Mouse (Mus musculus) ES-E14 (cell line): Measurements from ENCODE around the gene Nod1.
"Not testable (repeated sequence)": the region's sequence is repeated elsewhere in the genome, so short reads cannot be mapped to it uniquely, and the experiment has no call there.

ENCODE experiments used
- CHD2 ChIP-seq: IDR thresholded peaks from 2 replicates; pipeline ENCODE4 v1.6.1; 2014; ENCODE audit warnings: mild to moderate bottlenecking, low read depth, low read length, inconsistent platforms
- HCFC1 ChIP-seq: IDR thresholded peaks from 2 replicates; pipeline ENCODE4 v1.6.1; 2012; ENCODE audit warnings: low read length, inconsistent platforms, borderline replicate concordance; ENCODE audit not compliant: insufficient read depth
- MAFK ChIP-seq: IDR thresholded peaks from 2 replicates; pipeline ENCODE4 v1.6.1; 2014; ENCODE audit warnings: mild to moderate bottlenecking, low read depth, low read length, inconsistent platforms; ENCODE audit not compliant: insufficient read depth
- ZC3H11A ChIP-seq: IDR thresholded peaks from 2 replicates; pipeline ENCODE4 v1.6.1; 2012; ENCODE audit warnings: low read depth, mild to moderate bottlenecking, inconsistent platforms, low read length, borderline replicate concordance
- ZNF384 ChIP-seq: IDR thresholded peaks from 2 replicates; pipeline ENCODE4 v1.6.1; 2012; ENCODE audit warnings: low read depth, low read length, inconsistent platforms

DNA sequence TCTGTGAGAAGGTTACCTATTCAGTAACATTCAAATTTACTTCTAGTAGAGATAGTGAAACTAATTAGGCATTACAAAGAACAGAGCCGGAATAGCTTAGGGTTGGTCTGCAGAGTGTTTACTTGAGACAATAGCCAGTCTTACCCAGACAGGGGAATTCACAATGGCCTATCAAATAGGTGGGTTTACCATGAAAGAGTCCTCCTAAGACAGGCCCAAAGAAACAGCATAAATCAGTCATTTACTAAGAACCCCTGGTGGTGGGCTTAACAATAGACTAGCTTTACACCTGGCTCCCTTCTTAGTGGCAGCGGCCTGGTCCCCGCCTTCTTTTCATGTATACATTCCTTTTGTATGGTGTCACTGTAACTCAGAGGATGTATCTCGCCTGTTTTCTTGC, 19.0 kb downstream of the Nod1 start:
- not testable (repeated sequence) for TF ChIP-seq CHD2, MAFK, HCFC1, ZNF384, ZC3H11A
